Mouse (Mus musculus) intestine, embryonic 16.5 days (tissue): Measurements from ENCODE around the gene Gm20388. TPM values are rescaled to one million over a fixed set of nuclear protein-coding genes. Genes with fewer than 3 reads are reported as not detected.

Experiments used
- ATAC-seq: fragments of 200-750 bp; cut with Nextera tagmentation; 2 replicates; pipeline ENCODE4 v1.8.0; 2017; ENCODE audit warnings: moderate TSS enrichment, moderate library complexity
- H3K27ac ChIP-seq: fragments of 300-500 bp; sonication (generic); 2 replicates; pipeline ENCODE4 v1.5.1; 2014; ENCODE audit warnings: mild to moderate bottlenecking, low read length
- H3K27me3 ChIP-seq: fragments of 300-500 bp; sonication (generic); replicated peaks from 2 replicates; pipeline ENCODE4 v1.6.1; 2014; ENCODE audit warnings: low read length, control low read depth, mixed read lengths; ENCODE audit not compliant: control insufficient read depth, insufficient read depth
- H3K36me3 ChIP-seq: fragments of 300-500 bp; sonication (generic); 2 replicates; pipeline ENCODE4 v1.6.1; 2014; ENCODE audit warnings: low read length, control low read depth; ENCODE audit not compliant: control insufficient read depth, insufficient read depth
- H3K4me1 ChIP-seq: fragments of 300-500 bp; sonication (generic); 2 replicates; pipeline ENCODE4 v1.6.1; 2014; ENCODE audit warnings: low read length, control low read depth, mixed read lengths; ENCODE audit not compliant: control insufficient read depth, insufficient read depth
- H3K4me2 ChIP-seq: fragments of 300-500 bp; sonication (generic); 2 replicates; pipeline ENCODE4 v1.6.1; 2014; ENCODE audit warnings: low read depth, low read length, control low read depth
- H3K4me3 ChIP-seq: fragments of 300-500 bp; sonication (generic); 2 replicates; pipeline ENCODE4 v1.5.1; 2014; ENCODE audit warnings: mild to moderate bottlenecking, low read length
- H3K9ac ChIP-seq: fragments of 300-500 bp; sonication (generic); 2 replicates; pipeline ENCODE4 v1.6.1; 2014; ENCODE audit warnings: low read depth, low read length
- H3K9me3 ChIP-seq: fragments of 300-500 bp; sonication (generic); 2 replicates; pipeline ENCODE4 v1.6.1; 2016; ENCODE audit warnings: low read length, control low read depth; ENCODE audit not compliant: control insufficient read depth
- WGBS: fragments of 180-500 bp; shearing (Covaris S2); extraction: QIAGEN DNeasy Blood & Tissue Kit; methylation state at CpG from one replicate; pipeline ENCODE4 v1.1.7; 2014; 5-methylcytosine and 5-hydroxymethylcytosine counted together
- polyA plus RNA-seq: library from polyadenylated mRNA; unstranded; fragments of >200 nt; fragmentation: Nextera tagmentation; extraction: Ambion mirVana; gene quantifications from 2 replicates; pipeline ENCODE4 v1.2.1, GENCODE M21; 2015

Gm20388 gene
- polyA plus RNA-seq, 1 experiment from 2014 or later, result 5.8 TPM

DNA sequence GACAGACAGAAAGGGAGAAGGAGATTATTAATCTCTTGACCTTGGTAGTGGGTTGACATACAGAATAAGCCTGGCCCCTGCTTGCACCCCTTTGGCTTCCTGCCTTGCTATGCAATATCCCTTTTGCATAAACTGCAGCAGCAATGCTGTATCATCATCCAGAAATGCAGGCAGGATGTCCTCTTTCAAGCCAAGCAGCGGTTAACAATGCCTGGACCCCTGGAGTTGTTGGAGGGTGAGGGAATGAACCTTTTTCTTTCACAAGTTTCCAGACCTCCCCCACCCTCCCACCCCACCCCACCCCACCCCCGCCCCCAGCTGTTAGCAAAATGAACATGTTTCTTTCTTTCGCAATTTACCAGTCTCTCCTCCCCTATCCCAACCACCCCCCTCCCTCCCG lies 3758.0 kb downstream of the Gm20388 start:
- H3K27ac ChIP-seq, result no peak overlapping the region
- H3K4me2 ChIP-seq, result no peak overlapping the region
- no peak overlapping the region for H3K9ac ChIP-seq
- H3K36me3 ChIP-seq, result no peaks in the 10 kb centered on the region
- 42% methylated on average over 4 of the region's 4 CpGs for WGBS
- ATAC-seq, result no peak
- H3K27me3 ChIP-seq, result no peaks in the 10 kb centered on the region
- H3K9me3 ChIP-seq, result no peaks in the 10 kb centered on the region
- H3K4me3 ChIP-seq, result no peak overlapping the region
- no peaks in the 10 kb centered on the region for H3K4me1 ChIP-seq

- no peaks in the 10 kb centered on the region for H3K36me3 ChIP-seq
- WGBS, result 59% methylated on average over 7 of the region's 7 CpGs
- no peak overlapping the region for H3K4me2 ChIP-seq
- no peak overlapping the region for H3K27ac ChIP-seq
- no peak for ATAC-seq
- no peak overlapping the region for H3K4me3 ChIP-seq
- peaks cover 5% of the 10 kb centered on the region for H3K4me1 ChIP-seq
- H3K9ac ChIP-seq, result no peak overlapping the region
- no peaks in the 10 kb centered on the region for H3K27me3 ChIP-seq
- no peaks in the 10 kb centered on the region for H3K9me3 ChIP-seq
Measured at GRCm38 (mm10) chr8:123670766-123671165, 3760.1 kb downstream of the Gm20388 start.

DNA sequence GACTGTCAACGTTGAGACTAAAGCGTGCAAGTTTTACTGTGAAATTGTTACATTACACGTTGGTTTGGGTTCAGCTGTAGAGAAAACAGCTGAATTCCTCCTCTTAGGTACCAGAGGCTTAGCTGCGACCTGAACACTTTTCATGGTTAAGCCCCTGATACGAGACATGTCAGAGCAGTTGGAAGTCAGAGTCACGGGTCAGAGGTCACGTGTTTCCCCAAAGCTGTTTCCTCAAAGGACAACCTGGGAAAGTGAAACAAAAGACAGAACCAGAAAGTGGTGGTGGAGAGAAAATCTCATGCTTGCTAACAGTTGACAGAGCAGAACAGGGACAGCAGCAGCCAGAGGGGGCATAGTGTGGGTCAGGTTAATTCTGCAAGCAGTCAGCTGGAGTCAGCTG lies 3760.8 kb downstream of the Gm20388 start:
- 70% methylated on average over 7 of the region's 7 CpGs for WGBS
- Histone ChIP-seq H3K27ac (no peak overlapping the region), H3K36me3 (no peaks in the 10 kb centered on the region), H3K27me3 (no peaks in the 10 kb centered on the region), H3K9me3 (no peaks in the 10 kb centered on the region), H3K4me3 (no peak overlapping the region), H3K4me2 (no peak overlapping the region), H3K4me1 (peaks cover 5% of the 10 kb centered on the region), H3K9ac (no peak overlapping the region)
- no peak for ATAC-seq

DNA sequence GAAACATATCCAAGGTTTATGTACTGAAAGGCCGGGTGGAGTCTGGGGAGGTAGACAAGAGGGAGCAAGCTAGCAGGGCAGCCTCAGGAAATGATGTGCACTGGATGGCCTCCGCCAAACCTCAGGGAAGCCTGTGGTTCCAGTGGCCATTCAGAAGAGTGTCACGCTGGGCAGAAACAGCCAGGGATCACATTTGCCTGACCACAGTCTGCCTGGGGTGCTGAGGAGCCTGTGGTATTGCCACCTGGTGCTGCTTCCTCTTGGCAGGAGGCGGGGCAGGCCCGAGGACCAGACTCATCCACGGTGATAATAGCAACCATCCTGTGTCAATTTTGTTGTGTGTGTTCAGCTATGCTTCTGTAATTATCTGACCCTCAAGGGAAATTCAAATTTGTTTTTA lies 3762.0 kb downstream of the Gm20388 start:
- H3K9ac ChIP-seq, result no peak overlapping the region
- 79% methylated on average over 6 of the region's 6 CpGs for WGBS
- no peak overlapping the region for H3K4me3 ChIP-seq
- H3K9me3 ChIP-seq, result no peaks in the 10 kb centered on the region
- no peaks in the 10 kb centered on the region for H3K27me3 ChIP-seq
- H3K4me1 ChIP-seq, result peaks cover 5% of the 10 kb centered on the region
- no peak overlapping the region for H3K27ac ChIP-seq
- H3K36me3 ChIP-seq, result no peaks in the 10 kb centered on the region
- no peak for ATAC-seq
- H3K4me2 ChIP-seq, result no peak overlapping the region

DNA sequence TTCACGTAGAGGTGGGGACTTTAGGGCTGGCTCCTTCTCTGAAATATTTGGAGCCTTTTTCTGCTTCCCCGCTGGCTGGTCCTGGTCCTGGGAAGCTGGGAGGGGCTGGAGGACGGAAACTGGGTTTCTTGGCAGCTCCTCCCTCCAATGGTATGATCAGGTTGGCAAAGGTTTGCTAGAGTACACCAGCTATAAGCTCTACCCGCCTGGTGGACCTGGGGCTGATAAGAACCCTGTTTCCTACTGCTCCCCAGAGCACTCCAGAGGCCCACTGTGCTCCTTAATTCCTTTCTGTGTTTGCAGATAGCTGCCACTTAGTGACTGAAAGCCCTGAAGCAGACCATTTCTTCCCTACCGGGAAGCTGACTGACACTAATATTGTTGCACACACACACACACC lies 3765.0 kb downstream of the Gm20388 start:
- WGBS, result 37% methylated on average over 5 of the region's 5 CpGs
- H3K4me3 ChIP-seq, result no peak overlapping the region
- ATAC-seq, result peak; percentile 81
- 0 out of 2 replicates have a peak overlapping the region, but pooled peaks have one; percentile 13 for H3K27ac ChIP-seq
- H3K27me3 ChIP-seq, result no peaks in the 10 kb centered on the region
- no peak overlapping the region for H3K9ac ChIP-seq
- H3K4me1 ChIP-seq, result peaks cover 5% of the 10 kb centered on the region
- H3K36me3 ChIP-seq, result no peaks in the 10 kb centered on the region
- H3K9me3 ChIP-seq, result no peaks in the 10 kb centered on the region
- no peak overlapping the region for H3K4me2 ChIP-seq

DNA sequence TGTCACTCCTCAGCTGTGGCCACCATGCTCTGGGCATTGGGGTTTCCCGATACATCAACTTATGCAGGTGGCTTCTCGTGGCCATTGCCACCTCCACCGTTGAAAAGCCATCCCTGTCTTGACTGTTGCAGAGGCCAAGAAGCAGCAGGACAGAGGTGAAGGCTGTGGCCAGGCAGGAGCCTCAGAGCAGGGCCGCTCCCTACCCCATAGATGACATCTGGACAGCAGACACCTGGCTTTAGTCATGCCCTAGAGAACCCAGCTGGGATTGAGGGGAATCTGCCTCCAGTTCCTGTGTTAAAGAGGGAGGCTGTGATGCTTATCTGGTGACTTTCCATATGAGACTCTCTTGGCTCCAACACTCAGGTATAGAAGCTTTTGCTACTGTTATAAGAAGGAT lies 3767.7 kb downstream of the Gm20388 start:
- ATAC-seq, result no peak
- 78% methylated on average over 4 of the region's 4 CpGs for WGBS

GRCm38 (mm10) chr8:123682073-123682761 lies 3771.6 kb downstream of the Gm20388 start:
- H3K4me2 ChIP-seq, result peak overlapping the region; percentile 26; the same call in 1 of the 2 replicates
- H3K27ac ChIP-seq, result no peak overlapping the region; the same call in 1 of the 2 replicates
- no peak overlapping the region for H3K4me3 ChIP-seq
- no peaks in the 10 kb centered on the region for H3K36me3 ChIP-seq
- no peaks in the 10 kb centered on the region for H3K27me3 ChIP-seq
- peaks cover 8% of the 10 kb centered on the region; the same call in 1 of the 2 replicates for H3K4me1 ChIP-seq
- H3K9ac ChIP-seq, result no peak overlapping the region
- ATAC-seq, result peak; percentile 78
- no peaks in the 10 kb centered on the region for H3K9me3 ChIP-seq
- WGBS, result 23% methylated on average over 18 of the region's 18 CpGs

More for the DNA sequence above, 3767.7 kb downstream of the Gm20388 start:
- no peaks in the 10 kb centered on the region for H3K27me3 ChIP-seq
- peaks cover 13% of the 10 kb centered on the region for H3K4me1 ChIP-seq
- H3K9ac ChIP-seq, result no peak overlapping the region
- H3K4me3 ChIP-seq, result no peak overlapping the region
- no peak overlapping the region for H3K27ac ChIP-seq
- no peaks in the 10 kb centered on the region for H3K9me3 ChIP-seq
- H3K36me3 ChIP-seq, result no peaks in the 10 kb centered on the region
- H3K4me2 ChIP-seq, result no peak overlapping the region

GRCm38 (mm10) chr8:123683321-123683720 lies 3772.7 kb downstream of the Gm20388 start:
- peak; percentile 60 for ATAC-seq
- Histone ChIP-seq H3K9ac (no peak overlapping the region), H3K9me3 (no peaks in the 10 kb centered on the region), H3K4me2 (no peak overlapping the region), H3K36me3 (no peaks in the 10 kb centered on the region), H3K27ac (peak overlapping the region; percentile 17; the same call in 1 of the 2 replicates), H3K4me3 (no peak overlapping the region), H3K27me3 (no peaks in the 10 kb centered on the region), H3K4me1 (peaks cover 8% of the 10 kb centered on the region; the same call in 1 of the 2 replicates)
- 49% methylated on average over 7 of the region's 7 CpGs for WGBS

GRCm38 (mm10) chr8:123684806-123685205 lies 3774.2 kb downstream of the Gm20388 start:
- Histone ChIP-seq H3K4me3 (no peak overlapping the region), H3K9me3 (no peaks in the 10 kb centered on the region), H3K27ac (no peak overlapping the region), H3K4me2 (no peak overlapping the region), H3K4me1 (peaks cover 8% of the 10 kb centered on the region; the same call in 1 of the 2 replicates), H3K9ac (no peak overlapping the region), H3K36me3 (no peaks in the 10 kb centered on the region), H3K27me3 (no peaks in the 10 kb centered on the region)
- 84% methylated on average over 7 of the region's 7 CpGs for WGBS
- ATAC-seq, result no peak; the same call in 1 of the 2 replicates
